Mouse (Mus musculus): ENCODE results near the gene Myh11.

The Myh11 gene

GRCm38 (mm10) chr16:14166490-14166889, 124.7 kb downstream of the Myh11 start:
- in situ Hi-C loops (cut with MboI, MseI) = loop anchor here (10.0 kb wide), 3 partner anchors 62 to 492 kb away; partner anchors contain the start of genes 3110001I22Rik and Bfar

- in situ Hi-C loops (cut with MboI, MseI) = loop anchor here (10.0 kb wide), 3 partner anchors 59 to 489 kb away; partner anchors contain the start of genes 3110001I22Rik and Bfar
Observed at GRCm38 (mm10) chr16:14163731-14164130, 127.4 kb downstream of the Myh11 start.

- in situ Hi-C loops (cut with MboI, MseI) = loop anchor here (10.0 kb wide), 3 partner anchors 58 to 488 kb away; partner anchors contain the start of genes 3110001I22Rik and Bfar
Observed at GRCm38 (mm10) chr16:14162988-14163416, 128.2 kb downstream of the Myh11 start, which contains the start of the genes Nde1 and Marf1. Gene Nde1, plus strand, starts transcription at chr16:14163275. Gene Marf1, minus strand, starts transcription at chr16:14163351.

- in situ Hi-C loops (cut with MboI, MseI) = loop anchor here (10.0 kb wide), 3 partner anchors 56 to 486 kb away; partner anchors contain the start of genes 3110001I22Rik and Bfar
Observed at GRCm38 (mm10) chr16:14160941-14161340, 130.2 kb downstream of the Myh11 start.

GRCm38 (mm10) chr16:14159746-14160131, 131.4 kb downstream of the Myh11 start:
- in situ Hi-C loops (cut with MboI, MseI) = loop anchor here (5.0 to 10.0 kb wide), 4 partner anchors 55 to 485 kb away; partner anchors contain the start of genes 3110001I22Rik, Bfar, Mpv17l and Pdxdc1

GRCm38 (mm10) chr16:14158936-14159745, 132.0 kb downstream of the Myh11 start:
- in situ Hi-C loops (cut with MboI, MseI) = loop anchor here (5.0 kb wide), 1 partner anchor 257 kb away; the partner anchor contains the start of genes Mpv17l and Pdxdc1

- in situ Hi-C loops (cut with MboI, MseI) = loop anchor here (5.0 kb wide), 1 partner anchor 256 kb away; the partner anchor contains the start of genes Mpv17l and Pdxdc1
Observed at GRCm38 (mm10) chr16:14158536-14158935, 132.6 kb downstream of the Myh11 start.

GRCm38 (mm10) chr16:14156312-14156711, 134.9 kb downstream of the Myh11 start:
- in situ Hi-C loops (cut with MboI, MseI) = loop anchor here (5.0 kb wide), 1 partner anchor 254 kb away; the partner anchor contains the start of genes Mpv17l and Pdxdc1

GRCm38 (mm10) chr16:14155638-14156037, 135.5 kb downstream of the Myh11 start:
- in situ Hi-C loops (cut with MboI, MseI) = loop anchor here (5.0 kb wide), 1 partner anchor 253 kb away; the partner anchor contains the start of genes Mpv17l and Pdxdc1

- in situ Hi-C loops (cut with MboI, MseI) = no loop called here
Observed at GRCm38 (mm10) chr16:14151718-14152117, 139.5 kb downstream of the Myh11 start.

GRCm38 (mm10) chr16:14147712-14148111, 143.5 kb downstream of the Myh11 start:
- in situ Hi-C loops (cut with MboI, MseI) = no loop called here
